Mouse (Mus musculus): ENCODE data around the gene Tsc22d2.

The Tsc22d2 gene

DNA sequence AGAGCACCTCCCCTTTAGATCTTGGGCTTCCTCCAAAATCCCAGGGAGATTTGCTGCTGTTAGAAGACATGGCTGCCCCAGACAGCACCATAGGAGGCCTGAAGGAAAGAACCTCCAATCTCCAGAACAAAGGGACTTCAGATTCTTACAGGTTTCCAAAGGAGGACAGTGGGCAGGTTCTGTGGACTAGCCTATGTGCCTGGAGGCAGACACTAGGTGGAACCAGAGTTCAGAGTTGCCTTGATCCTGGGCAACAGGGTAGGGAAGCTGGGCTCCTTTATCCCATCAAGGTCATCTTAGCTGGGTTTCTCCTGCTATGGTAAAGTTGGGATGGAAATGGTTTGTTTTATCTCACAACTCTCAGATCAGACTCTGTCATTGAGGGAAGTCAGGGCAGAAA is 97.1 kb downstream of the Tsc22d2 start:
- no peak for DNase-seq (ENCODE audit: extremely low read depth, insufficient read length, low spot score)

DNA sequence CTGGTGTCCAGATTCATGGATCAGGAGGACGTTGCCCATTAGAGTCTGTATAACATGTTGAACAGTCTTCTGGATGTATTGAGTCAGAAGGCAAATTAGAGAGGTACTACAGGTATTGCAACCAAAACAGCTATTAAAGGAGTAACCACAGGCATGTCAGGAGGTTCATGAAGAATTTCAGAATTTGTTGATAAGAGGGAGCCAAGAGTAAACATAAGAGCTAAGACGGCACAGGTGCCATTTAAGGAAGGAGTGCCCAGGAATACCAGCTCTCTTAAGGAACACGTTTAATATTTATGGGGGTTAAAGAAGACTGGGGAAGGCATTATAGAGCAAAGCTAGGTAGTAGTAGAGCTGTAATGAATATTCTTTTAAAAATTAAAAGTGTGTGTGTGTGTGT is 98.2 kb downstream of the Tsc22d2 start:
- no peak for DNase-seq (ENCODE audit: extremely low read depth, insufficient read length, low spot score)

DNA sequence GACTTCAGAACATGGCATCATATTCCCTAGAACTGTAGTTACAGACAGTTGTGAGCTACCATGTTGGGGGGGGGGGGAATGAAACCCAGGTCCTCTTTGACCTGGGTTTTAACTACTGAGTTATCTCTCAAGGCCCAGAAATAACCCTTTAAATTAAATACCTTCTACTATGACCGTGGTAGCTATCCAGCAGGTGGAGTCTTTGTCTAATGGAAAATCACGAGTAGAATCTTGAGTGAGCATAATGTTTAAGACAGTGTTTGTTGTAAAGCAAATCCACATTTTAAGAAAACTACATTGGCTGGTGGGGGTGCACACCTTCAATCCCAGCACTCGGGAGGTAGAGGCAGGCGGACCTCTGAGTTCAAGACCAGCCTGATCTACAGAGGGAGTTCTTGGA is 99.0 kb downstream of the Tsc22d2 start:
- DNase-seq (ENCODE audit: extremely low read depth, insufficient read length, low spot score): no peak

DNA sequence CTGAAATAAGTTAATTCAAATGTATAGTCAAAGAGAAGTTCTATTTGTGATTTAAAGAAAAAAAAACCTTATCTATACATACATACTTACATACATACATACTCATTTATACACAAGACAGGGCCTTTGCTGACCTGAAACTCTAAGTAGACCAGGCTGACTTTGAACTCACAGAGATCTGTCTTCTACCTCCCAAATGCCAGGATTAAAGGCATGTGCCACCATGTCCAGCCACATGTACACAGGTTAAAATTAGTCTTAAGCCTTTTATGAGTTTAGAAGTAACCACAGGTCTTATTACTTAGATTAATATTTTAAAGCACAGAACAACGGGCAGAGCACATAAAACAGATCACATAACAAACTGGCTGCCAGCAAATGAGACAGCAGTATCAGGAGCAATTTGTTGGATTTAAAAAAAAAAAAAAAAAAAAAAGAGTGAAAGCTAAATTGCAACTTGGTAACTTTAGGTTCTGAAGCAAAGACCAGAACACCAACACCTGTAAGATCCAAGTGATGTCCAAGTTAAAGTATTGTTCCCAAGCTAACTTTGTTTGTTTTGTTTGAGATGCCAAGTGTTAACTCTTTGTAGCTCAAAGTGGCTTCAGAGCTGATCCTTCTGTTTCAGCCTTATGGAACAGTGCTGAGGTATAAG is 101.6 kb downstream of the Tsc22d2 start:
- DNase-seq (ENCODE audit: extremely low read depth, insufficient read length, low spot score): no peak

All from 3134 (cell line).